Mouse (Mus musculus): ENCODE results near the gene Aplp1. TPM values are rescaled to one million over a fixed set of nuclear protein-coding genes. Genes with fewer than 3 reads are reported as not detected.

Gene Aplp1
- polyA plus RNA-seq, 1 experiment from 2014 or later = 32.3 TPM

GRCm38 (mm10) chr7:30394379-30394778, 51.0 kb downstream of the Aplp1 start:
- Histone ChIP-seq H3K27ac (replicated peaks) (peak overlapping the region; percentile 54), H3K36me3 (replicated peaks) (no peaks in the 10 kb centered on the region), H3K27me3 (replicated peaks; ENCODE audit: low read depth, poor library complexity, severe bottlenecking) (no peaks in the 10 kb centered on the region), H3K4me3 (no peak overlapping the region), H3K9me3 (no peaks in the 10 kb centered on the region), H3K4me1 (0 out of 2 replicates have a peak, but pooled peaks cover 8% of the 10 kb centered on the region)
- peak; percentile 37 for DNase-seq (ENCODE audit: low spot score)
- WGBS = 50% methylated on average over 11 of the region's 11 CpGs

GRCm38 (mm10) chr7:30393631-30394030, 51.7 kb downstream of the Aplp1 start:
- H3K4me3 ChIP-seq = no peak overlapping the region
- H3K27me3 ChIP-seq (replicated peaks; ENCODE audit: low read depth, poor library complexity, severe bottlenecking) = no peaks in the 10 kb centered on the region
- H3K27ac ChIP-seq (replicated peaks) = no peak overlapping the region
- 91% methylated on average over 4 of the region's 4 CpGs for WGBS
- no peaks in the 10 kb centered on the region for H3K9me3 ChIP-seq
- 0 out of 2 replicates have a peak, but pooled peaks cover 8% of the 10 kb centered on the region for H3K4me1 ChIP-seq
- no peak for DNase-seq (ENCODE audit: low spot score)
- no peaks in the 10 kb centered on the region for H3K36me3 ChIP-seq (replicated peaks)

GRCm38 (mm10) chr7:30392746-30393520, 52.4 kb downstream of the Aplp1 start:
- 0 out of 2 replicates have a peak, but pooled peaks cover 8% of the 10 kb centered on the region for H3K4me1 ChIP-seq

More at GRCm38 (mm10) chr7:30392746-30393520, 52.4 kb downstream of the Aplp1 start:
- no peaks in the 10 kb centered on the region for H3K27me3 ChIP-seq (replicated peaks; ENCODE audit: low read depth, poor library complexity, severe bottlenecking)
- no peaks in the 10 kb centered on the region for H3K9me3 ChIP-seq
- H3K36me3 ChIP-seq (replicated peaks) = no peaks in the 10 kb centered on the region
- H3K4me3 ChIP-seq = no peak overlapping the region
- DNase-seq (ENCODE audit: low spot score) = no peak
- no peak overlapping the region for H3K27ac ChIP-seq (replicated peaks)
- WGBS = 72% methylated on average over 4 of the region's 4 CpGs

Other genes with a start within 250 kb of the Aplp1 start
- 54.8 and 61.9 TPM in 2 replicates for gene Capns1, start 246.7 kb downstream of the Aplp1 start, polyA plus RNA-seq (2016; fragmentation: Nextera tagmentation; extraction: Ambion mirVana)
- gene Polr2i, start 213.6 kb downstream of the Aplp1 start, polyA plus RNA-seq (2016; fragmentation: Nextera tagmentation; extraction: Ambion mirVana) = 174 and 177 TPM in 2 replicates
- 270 and 275 TPM in 2 replicates for gene Tbcb, start 213.3 kb downstream of the Aplp1 start, polyA plus RNA-seq (2016; fragmentation: Nextera tagmentation; extraction: Ambion mirVana)
- gene Ovol3, start 209.8 kb downstream of the Aplp1 start, polyA plus RNA-seq (2016; fragmentation: Nextera tagmentation; extraction: Ambion mirVana) = not detected in 2 replicates
- gene Thap8, start 165.4 kb downstream of the Aplp1 start, polyA plus RNA-seq (2016; fragmentation: Nextera tagmentation; extraction: Ambion mirVana) = 0.45 and 0.90 TPM in 2 replicates
- gene Wdr62, start 165.1 kb downstream of the Aplp1 start, polyA plus RNA-seq (2016; fragmentation: Nextera tagmentation; extraction: Ambion mirVana) = 17.8 and 18.2 TPM in 2 replicates
- 53.0 and 53.4 TPM in 2 replicates for gene Clip3, start 153.8 kb downstream of the Aplp1 start, polyA plus RNA-seq (2016; fragmentation: Nextera tagmentation; extraction: Ambion mirVana)
- gene Alkbh6, start 136.8 kb downstream of the Aplp1 start, polyA plus RNA-seq (2016; fragmentation: Nextera tagmentation; extraction: Ambion mirVana) = 95.5 and 97.0 TPM in 2 replicates
- 51.1 and 65.6 TPM in 2 replicates for gene Syne4, start 130.7 kb downstream of the Aplp1 start, polyA plus RNA-seq (2016; fragmentation: Nextera tagmentation; extraction: Ambion mirVana)
- gene E130208F15Rik, start 123.8 kb downstream of the Aplp1 start, polyA plus RNA-seq (2016; fragmentation: Nextera tagmentation; extraction: Ambion mirVana) = 2.1 TPM in 2 replicates
- 17.5 and 17.8 TPM in 2 replicates for gene Sdhaf1, start 121.6 kb downstream of the Aplp1 start, polyA plus RNA-seq (2016; fragmentation: Nextera tagmentation; extraction: Ambion mirVana)
- gene Lrfn3, start 82.8 kb downstream of the Aplp1 start, polyA plus RNA-seq (2016; fragmentation: Nextera tagmentation; extraction: Ambion mirVana) = 5.0 and 5.4 TPM in 2 replicates
- gene Tyrobp, start 31.8 kb downstream of the Aplp1 start, polyA plus RNA-seq (2016; fragmentation: Nextera tagmentation; extraction: Ambion mirVana) = 11.8 and 15.4 TPM in 2 replicates
- not detected in 2 replicates for gene Hcst, start 25.7 kb downstream of the Aplp1 start, polyA plus RNA-seq (2016; fragmentation: Nextera tagmentation; extraction: Ambion mirVana)
- 1.1 and 1.8 TPM in 2 replicates for gene Nfkbid, start 23.8 kb downstream of the Aplp1 start, polyA plus RNA-seq (2016; fragmentation: Nextera tagmentation; extraction: Ambion mirVana)
- gene Kirrel2, start 12.2 kb upstream of the Aplp1 start, polyA plus RNA-seq (2016; fragmentation: Nextera tagmentation; extraction: Ambion mirVana) = 1.3 and 2.2 TPM in 2 replicates
- 0.15 and 0.63 TPM in 2 replicates for gene Nphs1, start 12.8 kb upstream of the Aplp1 start, polyA plus RNA-seq (2016; fragmentation: Nextera tagmentation; extraction: Ambion mirVana)
- gene Prodh2, start 48.1 kb upstream of the Aplp1 start, polyA plus RNA-seq (2016; fragmentation: Nextera tagmentation; extraction: Ambion mirVana) = 0.28 TPM in 1 of 2 replicates, not detected in the other
- 24.8 and 25.2 TPM in 2 replicates for gene Arhgap33, start 89.5 kb upstream of the Aplp1 start, polyA plus RNA-seq (2016; fragmentation: Nextera tagmentation; extraction: Ambion mirVana)
- 4.1 and 5.6 TPM in 2 replicates for gene Hspb6, start 106.6 kb upstream of the Aplp1 start, polyA plus RNA-seq (2016; fragmentation: Nextera tagmentation; extraction: Ambion mirVana)
- gene Proser3, start 106.8 kb upstream of the Aplp1 start, polyA plus RNA-seq (2016; fragmentation: Nextera tagmentation; extraction: Ambion mirVana) = 17.7 TPM in 2 replicates
- 42.5 and 45.2 TPM in 2 replicates for gene Lin37, start 114.3 kb upstream of the Aplp1 start, polyA plus RNA-seq (2016; fragmentation: Nextera tagmentation; extraction: Ambion mirVana)
- gene U2af1l4, start 117.8 kb upstream of the Aplp1 start, polyA plus RNA-seq (2016; fragmentation: Nextera tagmentation; extraction: Ambion mirVana) = 91.5 and 94.9 TPM in 2 replicates
- 14.2 and 15.3 TPM in 2 replicates for gene Gm49396, start 117.8 kb upstream of the Aplp1 start, polyA plus RNA-seq (2016; fragmentation: Nextera tagmentation; extraction: Ambion mirVana)
- gene Psenen, start 118.1 kb upstream of the Aplp1 start, polyA plus RNA-seq (2016; fragmentation: Nextera tagmentation; extraction: Ambion mirVana) = 112 and 118 TPM in 2 replicates
- 2.8 and 4.6 TPM in 2 replicates for gene Igflr1, start 119.9 kb upstream of the Aplp1 start, polyA plus RNA-seq (2016; fragmentation: Nextera tagmentation; extraction: Ambion mirVana)
- gene Kmt2b, start 143.2 kb upstream of the Aplp1 start, polyA plus RNA-seq (2016; fragmentation: Nextera tagmentation; extraction: Ambion mirVana) = 8.9 and 10.2 TPM in 2 replicates
- 0.41 TPM in 1 of 2 replicates, not detected in the other for gene Zbtb32, start 153.4 kb upstream of the Aplp1 start, polyA plus RNA-seq (2016; fragmentation: Nextera tagmentation; extraction: Ambion mirVana)
- 0.54 and 1.0 TPM in 2 replicates for gene Upk1a, start 167.3 kb upstream of the Aplp1 start, polyA plus RNA-seq (2016; fragmentation: Nextera tagmentation; extraction: Ambion mirVana)
- 776 and 799 TPM in 2 replicates for gene Cox6b1, start 180.6 kb upstream of the Aplp1 start, polyA plus RNA-seq (2016; fragmentation: Nextera tagmentation; extraction: Ambion mirVana)
- gene Etv2, start 190.3 kb upstream of the Aplp1 start, polyA plus RNA-seq (2016; fragmentation: Nextera tagmentation; extraction: Ambion mirVana) = 0.47 and 0.87 TPM in 2 replicates
- 134 and 139 TPM in 2 replicates for gene Rbm42, start 204.8 kb upstream of the Aplp1 start, polyA plus RNA-seq (2016; fragmentation: Nextera tagmentation; extraction: Ambion mirVana)
- 79.6 and 80.3 TPM in 2 replicates for gene Haus5, start 219.5 kb upstream of the Aplp1 start, polyA plus RNA-seq (2016; fragmentation: Nextera tagmentation; extraction: Ambion mirVana)
- gene Pmis2, start 226.1 kb upstream of the Aplp1 start, polyA plus RNA-seq (2016; fragmentation: Nextera tagmentation; extraction: Ambion mirVana) = not detected in 2 replicates

Data from embryonic facial prominence, embryonic 10.5 days (tissue).